ENCODE assay signal across 13 mouse cellular contexts in the genomic region with DNA sequence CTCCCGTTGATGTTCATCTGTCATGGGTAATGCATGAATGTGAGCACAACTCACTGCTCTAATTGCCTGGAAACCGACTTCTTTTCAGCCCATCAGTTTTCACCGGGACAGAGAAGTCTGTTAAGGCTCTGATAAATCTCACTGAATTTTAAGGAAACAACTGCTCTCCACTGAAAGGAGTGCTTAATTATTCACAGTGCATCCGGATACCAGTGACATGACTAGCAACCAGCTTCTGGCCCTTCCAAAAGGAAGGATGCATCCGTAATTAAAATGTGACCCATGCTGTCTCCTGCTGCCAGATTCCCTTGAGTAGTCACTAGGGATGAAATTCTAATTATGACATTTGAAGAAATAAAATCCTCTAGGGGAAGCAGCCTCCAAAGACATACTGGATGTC.
DNase-seq lines count a peak whose midpoint lies in the region; ATAC-seq lines count a peak whose summit lies in the region.
"Had no signal": no experiment of that assay in that cellular context is flagged by ENCODE, and none has a peak within 500 bp of the region (broad histone marks: within the 10 kb centered on the region; RNA-seq: fewer than 3 reads in every experiment).

No protein-coding gene starts in this region.

- H3K9ac ChIP-seq in forebrain, embryonic 13.5 days = no peak overlapping the region
- no peak overlapping the region for H3K9ac ChIP-seq in forebrain, embryonic 11.5 days (ENCODE audit: low read length)
- no peak overlapping the region for H3K9ac ChIP-seq in hindbrain, embryonic 13.5 days
- H3K9ac ChIP-seq in midbrain, embryonic 13.5 days (replicated peaks) = no peak overlapping the region

- no peak overlapping the region for H3K27ac ChIP-seq in forebrain, embryonic 13.5 days
- no peak overlapping the region for H3K27ac ChIP-seq in forebrain, embryonic 11.5 days (ENCODE audit: low read depth, low read length)
- 0 out of 2 replicates have a peak overlapping the region, but pooled peaks have one; percentile 18 for H3K27ac ChIP-seq in hindbrain, embryonic 13.5 days
- H3K27ac ChIP-seq in midbrain, embryonic 13.5 days = no peak overlapping the region
- H3K27ac ChIP-seq: macrophage had no signal

- H3K4me1 ChIP-seq in forebrain, embryonic 13.5 days = peaks cover 12% of the 10 kb centered on the region
- H3K4me1 ChIP-seq in forebrain, embryonic 11.5 days (replicated peaks; ENCODE audit: control insufficient read depth, insufficient read depth, low read length) = no peaks in the 10 kb centered on the region
- peaks cover 7% of the 10 kb centered on the region for H3K4me1 ChIP-seq in hindbrain, embryonic 13.5 days (replicated peaks)
- H3K4me1 ChIP-seq in midbrain, embryonic 13.5 days (replicated peaks) = 0 out of 2 replicates have a peak, but pooled peaks cover 4% of the 10 kb centered on the region

- H3K4me2 ChIP-seq in forebrain, embryonic 13.5 days = no peak overlapping the region
- H3K4me2 ChIP-seq in forebrain, embryonic 11.5 days (ENCODE audit: low read depth, low read length, severe bottlenecking) = no peak overlapping the region
- H3K4me2 ChIP-seq in hindbrain, embryonic 13.5 days = no peak overlapping the region
- H3K4me2 ChIP-seq in midbrain, embryonic 13.5 days (replicated peaks) = no peak overlapping the region

- no peak for DNase-seq in forebrain, embryonic 11.5 days (ENCODE audit: low spot score)
- DNase-seq in brain, adult 2 months (ENCODE audit: low read depth, low spot score) = peak; percentile 40
- no peak for DNase-seq in heart, postnatal 25 days (ENCODE audit: low spot score)
- no peak for DNase-seq in right cerebral cortex, postnatal 14 days
- DNase-seq: embryo, embryonic 11 days; heart, adult 18-20 months; heart, postnatal 10 days; thymus, postnatal 36 days had no signal

- no peaks in the 10 kb centered on the region for H3K9me3 ChIP-seq in forebrain, embryonic 13.5 days (replicated peaks)
- H3K9me3 ChIP-seq in forebrain, embryonic 11.5 days (ENCODE audit: control insufficient read depth, low read length) = no peaks in the 10 kb centered on the region
- no peaks in the 10 kb centered on the region for H3K9me3 ChIP-seq in hindbrain, embryonic 13.5 days
- no peaks in the 10 kb centered on the region for H3K9me3 ChIP-seq in midbrain, embryonic 13.5 days

- H3K27me3 ChIP-seq in forebrain, embryonic 13.5 days = no peaks in the 10 kb centered on the region
- H3K27me3 ChIP-seq in forebrain, embryonic 11.5 days (ENCODE audit: control insufficient read depth, insufficient read depth, low read length) = no peaks in the 10 kb centered on the region
- H3K27me3 ChIP-seq in hindbrain, embryonic 13.5 days = no peaks in the 10 kb centered on the region
- no peaks in the 10 kb centered on the region for H3K27me3 ChIP-seq in midbrain, embryonic 13.5 days

- intact Hi-C loops in heart, postnatal 25 days (cut with DNase I) = no loop called here

- H3K36me3 ChIP-seq in forebrain, embryonic 13.5 days (ENCODE audit: poor library complexity, severe bottlenecking) = no peaks in the 10 kb centered on the region
- H3K36me3 ChIP-seq in forebrain, embryonic 11.5 days (ENCODE audit: control insufficient read depth, insufficient read depth, low read length) = no peaks in the 10 kb centered on the region
- no peaks in the 10 kb centered on the region for H3K36me3 ChIP-seq in hindbrain, embryonic 13.5 days
- no peaks in the 10 kb centered on the region for H3K36me3 ChIP-seq in midbrain, embryonic 13.5 days

- peak; percentile 58 for ATAC-seq in forebrain, embryonic 13.5 days
- no peak for ATAC-seq in forebrain, embryonic 11.5 days (replicated peaks; ENCODE audit: low FRiP score)
- ATAC-seq in hindbrain, embryonic 13.5 days (ENCODE audit: low FRiP score) = peak; percentile 74; the same call in 1 of the 2 replicates
- peak; percentile 80 for ATAC-seq in midbrain, embryonic 13.5 days
- ATAC-seq in granulocyte monocyte progenitor cell, adult 5-6 weeks (replicated peaks; ENCODE audit: poor library complexity, severe bottlenecking) = no peak

- WGBS in forebrain, embryonic 13.5 days = 41% methylated on average over 5 of the region's 5 CpGs
- 61% methylated on average over 5 of the region's 5 CpGs for WGBS in forebrain, embryonic 11.5 days
- WGBS in hindbrain, embryonic 13.5 days = 19% methylated on average over 5 of the region's 5 CpGs
- 31% methylated on average over 5 of the region's 5 CpGs for WGBS in midbrain, embryonic 13.5 days

- no peak overlapping the region for H3K4me3 ChIP-seq in forebrain, embryonic 13.5 days
- H3K4me3 ChIP-seq in forebrain, embryonic 11.5 days (ENCODE audit: low read depth, low read length) = no peak overlapping the region
- no peak overlapping the region for H3K4me3 ChIP-seq in hindbrain, embryonic 13.5 days
- no peak overlapping the region for H3K4me3 ChIP-seq in midbrain, embryonic 13.5 days (replicated peaks)

Comparison
In these comparisons a context has a peak if more than half of its experiments do, and no peak if none do; other contexts are left out.
1. ATAC-seq: peak in forebrain, embryonic 13.5 days (single experiment), hindbrain, embryonic 13.5 days (single experiment) and midbrain, embryonic 13.5 days (single experiment); none in forebrain, embryonic 11.5 days (single experiment) and granulocyte monocyte progenitor cell, adult 5-6 weeks (single experiment).